Mouse (Mus musculus): ENCODE measurements around the gene Zfp526. TPM values are rescaled to one million over a fixed set of nuclear protein-coding genes. Genes with fewer than 3 reads are reported as not detected.

Zfp526 gene
- total and polyA plus RNA-seq, 3 experiments: 6.9 to 9.6 (median 7.4) TPM

DNA sequence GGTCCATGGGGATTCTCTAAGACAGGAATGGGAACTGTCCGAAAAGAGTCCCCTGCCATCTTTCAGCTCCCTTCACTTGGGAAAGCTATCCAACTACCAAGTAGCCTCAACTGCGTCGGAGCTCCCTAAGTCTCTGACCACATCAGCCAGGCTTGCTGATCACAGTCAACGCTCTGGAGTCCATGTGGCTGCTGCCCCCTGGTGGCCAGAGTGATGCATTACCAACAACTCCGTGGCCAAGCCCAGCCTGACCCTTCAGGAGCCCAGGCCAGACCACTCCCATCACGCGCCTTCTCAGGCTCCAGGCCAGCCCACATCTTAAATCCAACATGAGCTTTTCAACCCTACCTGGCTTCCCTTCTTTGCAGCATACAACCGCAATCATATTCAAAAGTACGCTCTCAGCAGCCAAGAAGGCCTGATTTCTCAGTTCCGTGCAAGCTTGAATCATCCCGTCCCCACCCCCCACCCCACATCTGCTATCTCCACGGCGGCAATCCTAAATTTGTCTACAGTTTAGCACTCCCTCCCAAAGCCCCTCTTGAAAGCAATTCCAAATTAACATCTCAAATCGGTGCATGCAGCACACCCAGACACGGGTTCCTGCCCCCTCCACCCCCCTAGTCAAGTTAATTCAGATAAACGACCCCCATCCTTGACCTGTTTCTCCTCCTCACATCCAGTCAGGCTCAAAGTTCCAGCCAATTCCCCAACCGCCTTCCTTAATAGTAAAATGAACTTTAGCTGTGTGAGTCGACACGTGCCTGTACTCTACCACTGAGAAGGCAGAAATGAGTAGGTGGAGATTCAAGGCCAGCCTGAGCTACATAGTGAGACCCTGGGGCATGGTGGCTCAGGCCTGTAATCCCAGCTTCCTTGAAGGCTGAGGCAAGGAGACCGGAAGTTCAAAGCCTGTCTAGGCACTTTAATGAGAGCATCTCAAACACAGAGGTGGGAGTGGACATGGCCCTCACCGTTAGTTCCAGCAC is 33.3 kb upstream of the Zfp526 start:
- DNase-seq: peak; percentile 82 to 89
- no peak overlapping the region for H3K4me3 ChIP-seq
- intact Hi-C loops (cut with DNase I): loop anchor here (1.0 to 5.0 kb wide), 3 partner anchors 55 to 156 kb away; no protein-coding TSS in a partner anchor
- TF ChIP-seq POLR2A (IDR thresholded peaks at IDR 0.05; ENCODE audit: insufficient read depth, low read depth, low read length): no peak
- TF ChIP-seq EP300 (IDR thresholded peaks at IDR 0.05; ENCODE audit: insufficient read depth, low read depth, low read length): peak; percentile 84
- no peak; the same call in 1 of the 2 replicates for TF ChIP-seq CTCF (IDR thresholded peaks at IDR 0.05)
- no peaks in the 10 kb centered on the region for H3K79me2 ChIP-seq (replicated peaks; ENCODE audit: control insufficient read depth, insufficient read depth, low read length)
- no peaks in the 10 kb centered on the region for H3K4me1 ChIP-seq (ENCODE audit: control insufficient read depth, insufficient read depth, low read length)
- 28% methylated on average over 21 of the region's 21 CpGs for WGBS
- H3K27ac ChIP-seq: no peak overlapping the region
- no peaks in the 10 kb centered on the region; the same call in 1 of the 2 replicates for H3K27me3 ChIP-seq (ENCODE audit: control insufficient read depth, insufficient read depth, low read length)
- H3K9ac ChIP-seq (ENCODE audit: low read depth, low read length): no peak overlapping the region
- no peaks in the 10 kb centered on the region for H3K36me3 ChIP-seq (ENCODE audit: control insufficient read depth, insufficient read depth, low read length)

DNA sequence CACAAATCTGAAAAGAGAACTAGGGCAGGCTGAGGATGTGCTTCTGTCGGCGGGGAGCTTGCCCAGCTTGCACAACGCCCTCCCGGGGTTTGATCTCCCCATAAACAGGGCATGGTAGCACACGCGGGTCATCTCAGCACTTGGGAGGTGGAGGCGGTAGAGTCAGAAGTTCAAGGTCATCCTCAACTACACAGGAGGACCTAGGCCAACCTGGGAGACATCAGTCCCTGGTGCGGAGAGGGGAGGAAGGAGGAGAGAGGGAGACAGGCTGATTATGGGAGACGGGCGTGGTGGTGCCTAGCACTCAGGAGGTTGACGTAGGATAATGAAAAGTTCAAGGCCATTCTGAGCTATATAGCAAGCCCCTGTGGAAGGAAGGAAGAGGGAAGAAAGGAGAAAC is 30.4 kb upstream of the Zfp526 start:
- no peaks in the 10 kb centered on the region for H3K36me3 ChIP-seq (ENCODE audit: control insufficient read depth, insufficient read depth, low read length)
- TF ChIP-seq POLR2A (IDR thresholded peaks at IDR 0.05; ENCODE audit: insufficient read depth, low read depth, low read length) (no peak), EP300 (IDR thresholded peaks at IDR 0.05; ENCODE audit: insufficient read depth, low read depth, low read length) (no peak), CTCF (IDR thresholded peaks at IDR 0.05) (no peak)
- H3K27me3 ChIP-seq (ENCODE audit: control insufficient read depth, insufficient read depth, low read length): no peaks in the 10 kb centered on the region
- 81% methylated on average over 11 of the region's 11 CpGs for WGBS
- no peak for DNase-seq
- H3K4me1 ChIP-seq (ENCODE audit: control insufficient read depth, insufficient read depth, low read length): no peaks in the 10 kb centered on the region
- no peak overlapping the region for H3K4me3 ChIP-seq
- no peak overlapping the region for H3K9ac ChIP-seq (ENCODE audit: low read depth, low read length)
- H3K27ac ChIP-seq: no peak overlapping the region
- no peaks in the 10 kb centered on the region for H3K79me2 ChIP-seq (replicated peaks; ENCODE audit: control insufficient read depth, insufficient read depth, low read length)
- intact Hi-C loops (cut with DNase I): no loop called here

DNA sequence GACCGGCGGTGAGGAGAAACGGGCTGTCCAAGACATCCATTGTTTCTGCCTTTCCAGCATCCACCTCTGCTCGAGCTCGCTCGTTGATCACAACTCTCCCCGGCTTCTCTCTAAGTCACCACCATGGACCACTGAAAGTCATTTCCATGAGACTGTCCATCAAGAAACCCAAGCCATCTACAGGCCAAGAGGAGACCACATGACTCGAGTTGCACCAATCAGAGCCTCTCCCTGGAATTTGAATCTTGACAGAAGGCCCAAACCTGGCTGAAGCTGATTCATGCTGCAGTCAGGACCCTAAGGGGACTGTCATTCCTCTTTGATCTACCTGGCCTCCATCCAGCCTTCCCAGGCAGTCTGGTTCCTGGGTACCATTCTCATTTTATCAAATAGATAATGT is 29.1 kb upstream of the Zfp526 start:
- Histone ChIP-seq H3K36me3 (ENCODE audit: control insufficient read depth, insufficient read depth, low read length) (no peaks in the 10 kb centered on the region), H3K9ac (ENCODE audit: low read depth, low read length) (no peak overlapping the region), H3K27ac (no peak overlapping the region), H3K27me3 (ENCODE audit: control insufficient read depth, insufficient read depth, low read length) (no peaks in the 10 kb centered on the region), H3K79me2 (replicated peaks; ENCODE audit: control insufficient read depth, insufficient read depth, low read length) (no peaks in the 10 kb centered on the region), H3K4me3 (no peak overlapping the region), H3K4me1 (ENCODE audit: control insufficient read depth, insufficient read depth, low read length) (no peaks in the 10 kb centered on the region)
- intact Hi-C loops (cut with DNase I): no loop called here
- WGBS: 66% methylated on average over 8 of the region's 8 CpGs
- no peak for TF ChIP-seq EP300 (IDR thresholded peaks at IDR 0.05; ENCODE audit: insufficient read depth, low read depth, low read length)
- no peak for TF ChIP-seq POLR2A (IDR thresholded peaks at IDR 0.05; ENCODE audit: insufficient read depth, low read depth, low read length)
- no peak for TF ChIP-seq CTCF (IDR thresholded peaks at IDR 0.05)
- no peak for DNase-seq

DNA sequence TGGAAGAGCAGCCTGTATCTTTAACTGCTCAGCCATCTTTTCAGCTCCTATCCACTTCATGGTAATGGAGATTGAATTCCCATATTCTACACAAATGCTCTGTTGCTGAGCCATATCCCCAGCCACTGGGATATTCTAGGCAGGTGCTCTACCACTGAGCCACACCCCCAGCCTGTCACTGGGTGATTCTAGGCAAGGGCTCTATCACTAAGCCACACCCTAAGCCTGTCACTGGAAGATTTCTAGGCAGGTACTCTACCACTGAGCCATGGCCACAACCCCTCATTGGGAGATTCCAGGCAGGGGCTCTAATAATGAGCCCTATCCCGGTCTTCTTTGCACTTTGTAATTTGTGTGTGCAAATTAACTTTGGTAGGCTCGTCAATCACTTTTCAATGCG is 26.1 kb upstream of the Zfp526 start:
- Histone ChIP-seq H3K79me2 (replicated peaks; ENCODE audit: control insufficient read depth, insufficient read depth, low read length) (no peaks in the 10 kb centered on the region), H3K27me3 (ENCODE audit: control insufficient read depth, insufficient read depth, low read length) (no peaks in the 10 kb centered on the region), H3K27ac (no peak overlapping the region), H3K9ac (ENCODE audit: low read depth, low read length) (no peak overlapping the region), H3K4me1 (ENCODE audit: control insufficient read depth, insufficient read depth, low read length) (peaks cover 5% of the 10 kb centered on the region), H3K36me3 (ENCODE audit: control insufficient read depth, insufficient read depth, low read length) (no peaks in the 10 kb centered on the region), H3K4me3 (no peak overlapping the region)
- no peak for DNase-seq
- WGBS: 77% methylated on average over 3 of the region's 3 CpGs
- intact Hi-C loops (cut with DNase I): no loop called here
- TF ChIP-seq EP300 (IDR thresholded peaks at IDR 0.05; ENCODE audit: insufficient read depth, low read depth, low read length) (no peak), POLR2A (IDR thresholded peaks at IDR 0.05; ENCODE audit: insufficient read depth, low read depth, low read length) (no peak), CTCF (IDR thresholded peaks at IDR 0.05) (no peak)

DNA sequence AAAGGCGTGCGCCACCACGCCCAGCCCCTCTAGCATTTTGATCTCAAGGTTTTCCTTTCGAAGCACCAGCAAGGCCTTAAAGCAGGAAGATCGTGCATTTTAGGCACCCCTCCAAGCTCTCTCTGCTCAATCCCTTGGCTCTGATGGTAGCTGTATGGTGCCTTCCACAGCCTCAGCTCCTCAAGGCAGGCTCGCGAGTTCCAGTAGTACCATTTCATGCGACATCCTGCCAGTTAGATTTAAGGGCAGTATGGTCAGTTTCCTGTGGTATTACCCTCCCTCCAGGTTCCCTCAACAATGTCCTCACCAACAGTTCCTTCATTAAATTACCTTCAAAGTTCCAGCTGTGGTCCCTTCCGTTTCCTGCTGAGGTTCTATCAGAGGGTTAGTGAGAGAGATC is 25.1 kb upstream of the Zfp526 start:
- no peak overlapping the region for H3K27ac ChIP-seq
- peaks cover 5% of the 10 kb centered on the region for H3K4me1 ChIP-seq (ENCODE audit: control insufficient read depth, insufficient read depth, low read length)
- H3K27me3 ChIP-seq (ENCODE audit: control insufficient read depth, insufficient read depth, low read length): no peaks in the 10 kb centered on the region
- no peak for DNase-seq
- no peaks in the 10 kb centered on the region for H3K36me3 ChIP-seq (ENCODE audit: control insufficient read depth, insufficient read depth, low read length)
- no peak overlapping the region for H3K4me3 ChIP-seq
- no peaks in the 10 kb centered on the region for H3K79me2 ChIP-seq (replicated peaks; ENCODE audit: control insufficient read depth, insufficient read depth, low read length)
- 67% methylated on average over 9 of the region's 9 CpGs for WGBS
- TF ChIP-seq CTCF (IDR thresholded peaks at IDR 0.05) (no peak), EP300 (IDR thresholded peaks at IDR 0.05; ENCODE audit: insufficient read depth, low read depth, low read length) (no peak), POLR2A (IDR thresholded peaks at IDR 0.05; ENCODE audit: insufficient read depth, low read depth, low read length) (no peak)
- intact Hi-C loops (cut with DNase I): no loop called here
- no peak overlapping the region for H3K9ac ChIP-seq (ENCODE audit: low read depth, low read length)

All from heart, adult 2 months (tissue).